Mouse (Mus musculus): ENCODE measurements at regions not wholly inside any gene's neighbourhood (a gene's known extent, or its start where the extent isn't known, plus 50 kb on each side); places are given as distances from the start of the nearest gene placed in this dataset.
A peak's percentile ranks its signal among the peaks of the same experiment; 100 is the strongest.
"Not testable (repeated sequence)": the region's sequence is repeated elsewhere in the genome, so short reads cannot be mapped to it uniquely, and the experiment has no call there.

GRCm38 (mm10) chr14:58306832-58307521 lies 236.6 kb downstream of the Fgf9 start:
- Histone ChIP-seq H3K27me3 (ENCODE audit: control insufficient read depth, insufficient read depth, low read length) (no peaks in the 10 kb centered on the region), H3K27ac (no peak overlapping the region), H3K4me2 (replicated peaks) (no peak overlapping the region), H3K9ac (no peak overlapping the region), H3K4me1 (replicated peaks; ENCODE audit: control insufficient read depth, insufficient read depth, low read length) (no peaks in the 10 kb centered on the region), H3K9me3 (ENCODE audit: control insufficient read depth, low read length) (0 out of 2 replicates have a peak, but pooled peaks cover 5% of the 10 kb centered on the region), H3K36me3 (replicated peaks; ENCODE audit: control insufficient read depth, insufficient read depth) (no peaks in the 10 kb centered on the region), H3K4me3 (replicated peaks; ENCODE audit: low read length) (no peak overlapping the region)
- 79% methylated on average over 11 of the region's 11 CpGs for WGBS
- no peak for DNase-seq (ENCODE audit: low spot score)
- ATAC-seq (ENCODE audit: low FRiP score), result no peak

- Histone ChIP-seq H3K27ac (no peak overlapping the region), H3K9ac (no peak overlapping the region), H3K4me1 (replicated peaks; ENCODE audit: control insufficient read depth, insufficient read depth, low read length) (no peaks in the 10 kb centered on the region), H3K9me3 (ENCODE audit: control insufficient read depth, low read length) (no peaks in the 10 kb centered on the region), H3K36me3 (replicated peaks; ENCODE audit: control insufficient read depth, insufficient read depth) (no peaks in the 10 kb centered on the region), H3K27me3 (ENCODE audit: control insufficient read depth, insufficient read depth, low read length) (no peaks in the 10 kb centered on the region), H3K4me3 (replicated peaks; ENCODE audit: low read length) (no peak overlapping the region), H3K4me2 (replicated peaks) (no peak overlapping the region)
- DNase-seq (ENCODE audit: low spot score) (no peak), ATAC-seq (ENCODE audit: low FRiP score) (no peak)
- 84% methylated on average over 10 of the region's 10 CpGs for WGBS
Measured at GRCm38 (mm10) chr14:58300411-58300887, 230.1 kb downstream of the Fgf9 start.

- ATAC-seq (ENCODE audit: low FRiP score) (no peak), DNase-seq (ENCODE audit: low spot score) (no peak)
- no peak overlapping the region for H3K27ac ChIP-seq
- H3K9me3 ChIP-seq (ENCODE audit: control insufficient read depth, low read length), result no peaks in the 10 kb centered on the region
- 88% methylated on average over 13 of the region's 13 CpGs for WGBS
- no peak overlapping the region for H3K9ac ChIP-seq
- no peaks in the 10 kb centered on the region for H3K4me1 ChIP-seq (replicated peaks; ENCODE audit: control insufficient read depth, insufficient read depth, low read length)
- no peaks in the 10 kb centered on the region for H3K36me3 ChIP-seq (replicated peaks; ENCODE audit: control insufficient read depth, insufficient read depth)
- H3K4me2 ChIP-seq (replicated peaks), result no peak overlapping the region
- H3K27me3 ChIP-seq (ENCODE audit: control insufficient read depth, insufficient read depth, low read length), result no peaks in the 10 kb centered on the region
- no peak overlapping the region for H3K4me3 ChIP-seq (replicated peaks; ENCODE audit: low read length)
Measured at GRCm38 (mm10) chr14:58286007-58286525, 215.7 kb downstream of the Fgf9 start.

- no peak for DNase-seq (ENCODE audit: low spot score)
- Histone ChIP-seq H3K4me2 (replicated peaks) (0 out of 2 replicates have a peak overlapping the region, but pooled peaks have one; percentile 7), H3K27ac (no peak overlapping the region), H3K27me3 (ENCODE audit: control insufficient read depth, insufficient read depth, low read length) (no peaks in the 10 kb centered on the region), H3K9ac (no peak overlapping the region), H3K36me3 (replicated peaks; ENCODE audit: control insufficient read depth, insufficient read depth) (no peaks in the 10 kb centered on the region), H3K9me3 (ENCODE audit: control insufficient read depth, low read length) (no peaks in the 10 kb centered on the region), H3K4me3 (replicated peaks; ENCODE audit: low read length) (no peak overlapping the region), H3K4me1 (replicated peaks; ENCODE audit: control insufficient read depth, insufficient read depth, low read length) (no peaks in the 10 kb centered on the region)
- WGBS, result 74% methylated on average over 15 of the region's 15 CpGs
- ATAC-seq (ENCODE audit: low FRiP score), result no peak
Measured at GRCm38 (mm10) chr14:58282708-58283290, 212.5 kb downstream of the Fgf9 start.

- no peaks in the 10 kb centered on the region for H3K36me3 ChIP-seq (replicated peaks; ENCODE audit: control insufficient read depth, insufficient read depth)
- WGBS, result 78% methylated on average over 3 of the region's 3 CpGs
Measured at GRCm38 (mm10) chr14:58282264-58282663, 211.9 kb downstream of the Fgf9 start.

GRCm38 (mm10) chr14:58274440-58274839 lies 204.1 kb downstream of the Fgf9 start:
- not testable (repeated sequence) for H3K36me3 ChIP-seq (replicated peaks; ENCODE audit: control insufficient read depth, insufficient read depth); H3K27ac ChIP-seq
- WGBS, result 78% methylated on average over 2 of the region's 2 CpGs

More at GRCm38 (mm10) chr14:58282264-58282663, 211.9 kb downstream of the Fgf9 start:
- DNase-seq (ENCODE audit: low spot score), result no peak
- ATAC-seq (ENCODE audit: low FRiP score), result no peak
- H3K9ac ChIP-seq, result no peak overlapping the region
- no peaks in the 10 kb centered on the region for H3K9me3 ChIP-seq (ENCODE audit: control insufficient read depth, low read length)
- H3K4me2 ChIP-seq (replicated peaks), result no peak overlapping the region
- H3K4me3 ChIP-seq (replicated peaks; ENCODE audit: low read length), result no peak overlapping the region
- no peaks in the 10 kb centered on the region for H3K4me1 ChIP-seq (replicated peaks; ENCODE audit: control insufficient read depth, insufficient read depth, low read length)
- H3K27me3 ChIP-seq (ENCODE audit: control insufficient read depth, insufficient read depth, low read length), result no peaks in the 10 kb centered on the region
- no peak overlapping the region for H3K27ac ChIP-seq

GRCm38 (mm10) chr14:58273693-58274419 lies 203.5 kb downstream of the Fgf9 start:
- Histone ChIP-seq H3K4me2 (replicated peaks) (no peak overlapping the region), H3K36me3 (replicated peaks; ENCODE audit: control insufficient read depth, insufficient read depth) (no peaks in the 10 kb centered on the region), H3K27me3 (ENCODE audit: control insufficient read depth, insufficient read depth, low read length) (no peaks in the 10 kb centered on the region), H3K4me3 (replicated peaks; ENCODE audit: low read length) (no peak overlapping the region), H3K9me3 (ENCODE audit: control insufficient read depth, low read length) (no peaks in the 10 kb centered on the region), H3K27ac (no peak overlapping the region), H3K9ac (no peak overlapping the region), H3K4me1 (replicated peaks; ENCODE audit: control insufficient read depth, insufficient read depth, low read length) (no peaks in the 10 kb centered on the region)
- no peak for DNase-seq (ENCODE audit: low spot score)
- no peak for ATAC-seq (ENCODE audit: low FRiP score)
- WGBS, result 82% methylated on average over 10 of the region's 10 CpGs

More at GRCm38 (mm10) chr14:58274440-58274839, 204.1 kb downstream of the Fgf9 start:
- not testable (repeated sequence) for H3K27me3 ChIP-seq (ENCODE audit: control insufficient read depth, insufficient read depth, low read length); H3K4me3 ChIP-seq (replicated peaks; ENCODE audit: low read length); H3K9ac ChIP-seq; H3K4me2 ChIP-seq (replicated peaks); H3K4me1 ChIP-seq (replicated peaks; ENCODE audit: control insufficient read depth, insufficient read depth, low read length); H3K9me3 ChIP-seq (ENCODE audit: control insufficient read depth, low read length); DNase-seq (ENCODE audit: low spot score); ATAC-seq (ENCODE audit: low FRiP score)

- DNase-seq (ENCODE audit: low spot score), result no peak
Measured at GRCm38 (mm10) chr14:58265373-58265772, 195.0 kb downstream of the Fgf9 start.

GRCm38 (mm10) chr14:58264401-58264800 lies 194.1 kb downstream of the Fgf9 start:
- Histone ChIP-seq H3K27me3 (ENCODE audit: control insufficient read depth, insufficient read depth, low read length) (no peaks in the 10 kb centered on the region), H3K4me2 (replicated peaks) (no peak overlapping the region), H3K9ac (no peak overlapping the region), H3K27ac (no peak overlapping the region), H3K9me3 (ENCODE audit: control insufficient read depth, low read length) (no peaks in the 10 kb centered on the region), H3K4me1 (replicated peaks; ENCODE audit: control insufficient read depth, insufficient read depth, low read length) (no peaks in the 10 kb centered on the region), H3K4me3 (replicated peaks; ENCODE audit: low read length) (no peak overlapping the region), H3K36me3 (replicated peaks; ENCODE audit: control insufficient read depth, insufficient read depth) (no peaks in the 10 kb centered on the region)
- 77% methylated on average over 7 of the region's 7 CpGs for WGBS
- ATAC-seq (ENCODE audit: low FRiP score) (no peak), DNase-seq (ENCODE audit: low spot score) (no peak)

More at GRCm38 (mm10) chr14:58265373-58265772, 195.0 kb downstream of the Fgf9 start:
- no peak overlapping the region for H3K9ac ChIP-seq
- ATAC-seq (ENCODE audit: low FRiP score), result no peak
- no peak overlapping the region for H3K27ac ChIP-seq
- no peaks in the 10 kb centered on the region for H3K9me3 ChIP-seq (ENCODE audit: control insufficient read depth, low read length)
- H3K36me3 ChIP-seq (replicated peaks; ENCODE audit: control insufficient read depth, insufficient read depth), result no peaks in the 10 kb centered on the region
- H3K4me2 ChIP-seq (replicated peaks), result no peak overlapping the region
- 47% methylated on average over 7 of the region's 7 CpGs for WGBS
- H3K4me3 ChIP-seq (replicated peaks; ENCODE audit: low read length), result no peak overlapping the region
- H3K27me3 ChIP-seq (ENCODE audit: control insufficient read depth, insufficient read depth, low read length), result no peaks in the 10 kb centered on the region
- H3K4me1 ChIP-seq (replicated peaks; ENCODE audit: control insufficient read depth, insufficient read depth, low read length), result no peaks in the 10 kb centered on the region

Measured in hindbrain, embryonic 14.5 days (tissue).